Mouse (Mus musculus): ENCODE measurements around the gene Camk1d.

DNA sequence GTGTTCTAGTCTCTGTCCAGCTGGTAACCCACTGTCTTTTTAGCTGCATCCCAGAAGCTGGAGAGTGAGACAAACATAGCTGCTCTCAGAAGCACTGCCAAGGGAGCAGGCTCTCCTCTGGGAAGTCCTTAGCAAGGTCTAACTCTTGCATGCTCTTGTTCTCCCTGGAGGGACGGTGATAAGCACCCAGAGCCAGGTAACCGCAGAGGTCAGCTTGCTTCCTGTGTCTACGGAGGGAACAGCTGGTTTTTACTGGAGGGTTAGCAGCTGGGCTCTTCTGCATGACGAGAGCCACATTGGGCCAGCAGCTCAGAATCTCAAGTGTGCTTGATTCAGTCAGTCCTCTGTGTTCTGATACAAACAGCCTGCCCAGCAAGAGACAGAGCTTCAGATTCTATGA is 425.7 kb downstream of the Camk1d start:
- TF ChIP-seq TCF12 (IDR thresholded peaks at IDR 0.05; ENCODE audit: low read depth, low read length): no peak
- no peak for TF ChIP-seq CTCF (conservative IDR thresholded peaks at IDR 0.05 in 1 of 2, IDR thresholded peaks at IDR 0.05 in 1 of 2; ENCODE audit: low read depth in 2 of 2, low read length in 2 of 2)
- TF ChIP-seq MAX (IDR thresholded peaks at IDR 0.05; ENCODE audit: low read length): no peak
- TF ChIP-seq MXI1 (IDR thresholded peaks at IDR 0.05; ENCODE audit: low read depth, low read length): no peak
- TF ChIP-seq ETS1 (conservative IDR thresholded peaks at IDR 0.05; ENCODE audit: low read depth, low read length): no peak
- TF ChIP-seq EP300 (IDR thresholded peaks at IDR 0.05; ENCODE audit: low read length): no peak
- no peak for TF ChIP-seq HCFC1 (IDR thresholded peaks at IDR 0.05; ENCODE audit: low read depth, low read length)
- TF ChIP-seq POLR2A (IDR thresholded peaks at IDR 0.05; ENCODE audit: low read depth, low read length): no peak
- no peak for TF ChIP-seq ZMIZ1 (IDR thresholded peaks at IDR 0.05; ENCODE audit: low read depth, low read length)
- no peak for TF ChIP-seq ZNF384 (IDR thresholded peaks at IDR 0.05; ENCODE audit: low read depth, low read length)
- no peak for TF ChIP-seq NELFE (IDR thresholded peaks at IDR 0.05; ENCODE audit: low read depth, low read length)
- no peak for TF ChIP-seq BHLHE40 (IDR thresholded peaks at IDR 0.05; ENCODE audit: low read depth, low read length)
- no peak for TF ChIP-seq MEF2A (IDR thresholded peaks at IDR 0.05; ENCODE audit: borderline replicate concordance, low read depth, low read length)
